Mouse (Mus musculus) liver, embryonic 14.5 days (tissue): Measurements from ENCODE around the gene Abhd17b.

Experiments used
- CTCF ChIP-seq: IDR thresholded peaks from 2 replicates; pipeline ENCODE4 v1.5.1; 2016; ENCODE audit warnings: antibody characterized with exemption, low read depth, control low read depth
- EP300 ChIP-seq: IDR thresholded peaks from 2 replicates; pipeline ENCODE4 v1.6.1; 2016; ENCODE audit warnings: antibody characterized with exemption, low read depth

GRCm38 (mm10) chr19:21725168-21725567 is 72.2 kb downstream of the Abhd17b start:
- TF ChIP-seq CTCF (no peak), EP300 (no peak)
